Mouse (Mus musculus) limb, embryonic 14.5 days (tissue): ENCODE data around the gene Snx15. TPM values are rescaled to one million over a fixed set of nuclear protein-coding genes. Genes with fewer than 3 reads are reported as not detected.

ENCODE experiments used
- ATAC-seq: fragments of 200-750 bp; cut with Nextera tagmentation; 2 replicates; pipeline ENCODE4 v1.8.0; 2017; ENCODE audit warnings: low read depth, moderate number of reproducible peaks, moderate TSS enrichment; ENCODE audit not compliant: low FRiP score
- DNase-seq: peaks from one replicate; pipeline ENCODE4 v3.0.0-alpha.2; 2015; ENCODE audit warnings: low spot score
- H3K27ac ChIP-seq: fragments of 300-500 bp; sonication (generic); replicated peaks from 2 replicates; pipeline ENCODE4 v1.5.1; 2014; ENCODE audit warnings: low read depth, mild to moderate bottlenecking, low read length, moderate library complexity, mixed read lengths
- H3K27me3 ChIP-seq: fragments of 300-500 bp; sonication (generic); 2 replicates; pipeline ENCODE4 v1.6.1; 2014; ENCODE audit warnings: low read length, mixed read lengths; ENCODE audit not compliant: control insufficient read depth, insufficient read depth
- H3K36me3 ChIP-seq: fragments of 300-500 bp; sonication (generic); 2 replicates; pipeline ENCODE4 v1.6.1; 2014; ENCODE audit warnings: mild to moderate bottlenecking, low read length, moderate library complexity, mixed read lengths; ENCODE audit not compliant: control insufficient read depth, insufficient read depth
- H3K4me1 ChIP-seq: fragments of 300-500 bp; sonication (generic); 2 replicates; pipeline ENCODE4 v1.6.1; 2014; ENCODE audit warnings: antibody characterized with exemption, low read length, mixed read lengths; ENCODE audit not compliant: control insufficient read depth, insufficient read depth
- H3K4me2 ChIP-seq: fragments of 300-500 bp; sonication (generic); replicated peaks from 2 replicates; pipeline ENCODE4 v1.6.1; 2014; ENCODE audit warnings: low read depth, mild to moderate bottlenecking, low read length, moderate library complexity; ENCODE audit not compliant: severe bottlenecking
- H3K4me3 ChIP-seq: fragments of 300-500 bp; sonication (generic); replicated peaks from 2 replicates; pipeline ENCODE4 v1.5.1; 2014; ENCODE audit warnings: low read length
- H3K9ac ChIP-seq: fragments of 300-500 bp; sonication (generic); 2 replicates; pipeline ENCODE4 v1.6.1; 2014; ENCODE audit warnings: mild to moderate bottlenecking, low read depth, low read length, moderate library complexity; ENCODE audit not compliant: severe bottlenecking
- H3K9me3 ChIP-seq: fragments of 300-500 bp; sonication (generic); 2 replicates; pipeline ENCODE4 v1.6.1; 2016; ENCODE audit warnings: low read length; ENCODE audit not compliant: control insufficient read depth
- POLR2A ChIP-seq: fragments of 200-500 bp; IDR thresholded peaks from 2 replicates; pipeline ENCODE4 v1.8.0; 2012; ENCODE audit warnings: inconsistent platforms, mild to moderate bottlenecking, moderate library complexity, borderline replicate concordance; ENCODE audit not compliant: insufficient read depth, insufficient read length; ENCODE audit errors: extremely low read depth
- WGBS: fragments of 180-500 bp; shearing (Covaris S2); extraction: QIAGEN DNeasy Blood & Tissue Kit; methylation state at CpG from one replicate; pipeline ENCODE4 v1.1.7; 2014; 5-methylcytosine and 5-hydroxymethylcytosine counted together
- polyA plus RNA-seq, 2 experiments: library from polyadenylated mRNA; depleted of rRNA in 1 of 2; stranded (reverse) in 1 of 2; unstranded in 1 of 2; fragments of >200 nt; fragmentation: Nextera tagmentation in 1 of 2; extraction: Ambion mirVana in 1 of 2; gene quantifications; 2 replicates each; pipeline versions ENCODE4 v1.2.1 to v1.2.3; 2012 to 2014

Gene Snx15
- polyA plus RNA-seq, 2 experiments, result 30.2 to 36.4 TPM

DNA sequence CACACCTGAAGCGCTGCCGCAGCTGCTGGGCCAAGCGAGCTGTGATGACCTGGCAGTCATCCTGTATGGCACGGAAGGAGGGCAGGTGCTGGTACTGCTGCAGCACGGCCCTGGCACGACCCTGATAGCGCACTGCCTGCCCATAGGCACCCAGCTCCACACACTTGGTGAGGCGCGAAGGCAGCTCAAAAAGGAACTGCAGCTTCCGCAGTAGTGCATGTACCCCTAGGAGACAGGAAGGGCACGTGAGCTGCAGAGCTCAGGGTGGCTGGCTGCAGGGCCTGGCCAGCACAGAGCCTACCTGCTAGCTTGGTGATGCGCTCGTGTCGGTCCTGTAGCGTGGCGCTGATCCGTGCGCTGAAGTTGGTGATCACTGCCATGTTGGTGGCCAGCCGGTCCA is 56.8 kb downstream of the Snx15 start:
- Histone ChIP-seq H3K4me2 (no peak overlapping the region), H3K9me3 (no peaks in the 10 kb centered on the region), H3K27ac (no peak overlapping the region), H3K9ac (no peak overlapping the region), H3K4me1 (peaks cover 16% of the 10 kb centered on the region), H3K27me3 (no peaks in the 10 kb centered on the region), H3K4me3 (no peak overlapping the region), H3K36me3 (peaks cover 49% of the 10 kb centered on the region)
- DNase-seq (no peak), ATAC-seq (no peak)
- no peak for TF ChIP-seq POLR2A
- WGBS, result 93% methylated on average over 19 of the region's 19 CpGs

- H3K9ac ChIP-seq, result no peak overlapping the region
- DNase-seq (no peak), ATAC-seq (no peak)
- 90% methylated on average over 31 of the region's 31 CpGs for WGBS
- peaks cover 49% of the 10 kb centered on the region for H3K36me3 ChIP-seq
- no peak overlapping the region for H3K4me2 ChIP-seq
- no peak overlapping the region for H3K4me3 ChIP-seq
- no peaks in the 10 kb centered on the region for H3K27me3 ChIP-seq
- H3K4me1 ChIP-seq, result peaks cover 13% of the 10 kb centered on the region
- H3K27ac ChIP-seq, result no peak overlapping the region
- no peaks in the 10 kb centered on the region for H3K9me3 ChIP-seq
- no peak for TF ChIP-seq POLR2A
Observed at GRCm38 (mm10) chr19:6070571-6071250, 57.4 kb downstream of the Snx15 start.

- 86% methylated on average over 10 of the region's 10 CpGs for WGBS
- peaks cover 13% of the 10 kb centered on the region for H3K4me1 ChIP-seq
- no peak overlapping the region for H3K27ac ChIP-seq
- ATAC-seq (no peak), DNase-seq (no peak)
- H3K27me3 ChIP-seq, result no peaks in the 10 kb centered on the region
- H3K4me3 ChIP-seq, result no peak overlapping the region
- H3K9ac ChIP-seq, result no peak overlapping the region
- no peak overlapping the region for H3K4me2 ChIP-seq
- TF ChIP-seq POLR2A, result no peak
- H3K9me3 ChIP-seq, result no peaks in the 10 kb centered on the region
- H3K36me3 ChIP-seq, result peaks cover 44% of the 10 kb centered on the region
Observed at GRCm38 (mm10) chr19:6069851-6070250, 58.3 kb downstream of the Snx15 start.

Other genes starting within 250 kb of the Snx15 start
- 4.8 TPM in 2 replicates for gene Tigd3, start 234.2 kb downstream of the Snx15 start, polyA plus RNA-seq (2012; rRNA removed)
- gene Tigd3, start 234.2 kb downstream of the Snx15 start, polyA plus RNA-seq (2014; fragmentation: Nextera tagmentation; extraction: Ambion mirVana), result 1.7 and 2.0 TPM in 2 replicates
- 179 and 199 TPM in 2 replicates for gene Dpf2, start 215.3 kb downstream of the Snx15 start, polyA plus RNA-seq (2012; rRNA removed)
- gene Dpf2, start 215.3 kb downstream of the Snx15 start, polyA plus RNA-seq (2014; fragmentation: Nextera tagmentation; extraction: Ambion mirVana), result 143 and 147 TPM in 2 replicates
- 9.7 and 10.0 TPM in 2 replicates for gene Cdc42ep2, start 203.5 kb downstream of the Snx15 start, polyA plus RNA-seq (2012; rRNA removed)
- 6.5 and 8.0 TPM in 2 replicates for gene Cdc42ep2, start 203.5 kb downstream of the Snx15 start, polyA plus RNA-seq (2014; fragmentation: Nextera tagmentation; extraction: Ambion mirVana)
- 87.9 and 109 TPM in 2 replicates for gene Pola2, start 164.1 kb downstream of the Snx15 start, polyA plus RNA-seq (2012; rRNA removed)
- gene Pola2, start 164.1 kb downstream of the Snx15 start, polyA plus RNA-seq (2014; fragmentation: Nextera tagmentation; extraction: Ambion mirVana), result 65.8 and 66.3 TPM in 2 replicates
- not detected in 2 replicates for gene Slc22a20, start 142.2 kb downstream of the Snx15 start, polyA plus RNA-seq (2012; rRNA removed)
- gene Slc22a20, start 142.2 kb downstream of the Snx15 start, polyA plus RNA-seq (2014; fragmentation: Nextera tagmentation; extraction: Ambion mirVana), result not detected in 2 replicates
- gene Capn1, start 112.4 kb downstream of the Snx15 start, polyA plus RNA-seq (2012; rRNA removed), result 29.0 and 33.4 TPM in 2 replicates
- 18.0 and 19.7 TPM in 2 replicates for gene Capn1, start 112.4 kb downstream of the Snx15 start, polyA plus RNA-seq (2014; fragmentation: Nextera tagmentation; extraction: Ambion mirVana)
- 49.2 and 63.9 TPM in 2 replicates for gene Syvn1, start 81.7 kb downstream of the Snx15 start, polyA plus RNA-seq (2012; rRNA removed)
- gene Syvn1, start 81.7 kb downstream of the Snx15 start, polyA plus RNA-seq (2014; fragmentation: Nextera tagmentation; extraction: Ambion mirVana), result 31.5 and 34.6 TPM in 2 replicates
- gene Mrpl49, start 70.5 kb downstream of the Snx15 start, polyA plus RNA-seq (2012; rRNA removed), result 47.0 and 54.8 TPM in 2 replicates
- gene Mrpl49, start 70.5 kb downstream of the Snx15 start, polyA plus RNA-seq (2014; fragmentation: Nextera tagmentation; extraction: Ambion mirVana), result 75.3 and 75.5 TPM in 2 replicates
- 1,573 and 1,838 TPM in 2 replicates for gene Fau, start 70.5 kb downstream of the Snx15 start, polyA plus RNA-seq (2012; rRNA removed)
- 948 and 968 TPM in 2 replicates for gene Fau, start 70.5 kb downstream of the Snx15 start, polyA plus RNA-seq (2014; fragmentation: Nextera tagmentation; extraction: Ambion mirVana)
- 32.0 and 41.5 TPM in 2 replicates for gene Znhit2, start 67.1 kb downstream of the Snx15 start, polyA plus RNA-seq (2012; rRNA removed)
- gene Znhit2, start 67.1 kb downstream of the Snx15 start, polyA plus RNA-seq (2014; fragmentation: Nextera tagmentation; extraction: Ambion mirVana), result 36.5 and 37.0 TPM in 2 replicates
- gene Tm7sf2, start 59.9 kb downstream of the Snx15 start, polyA plus RNA-seq (2012; rRNA removed), result 43.8 and 59.6 TPM in 2 replicates
- 15.5 and 18.8 TPM in 2 replicates for gene Tm7sf2, start 59.9 kb downstream of the Snx15 start, polyA plus RNA-seq (2014; fragmentation: Nextera tagmentation; extraction: Ambion mirVana)
- 81.6 and 95.9 TPM in 2 replicates for gene Vps51, start 51.1 kb downstream of the Snx15 start, polyA plus RNA-seq (2012; rRNA removed)
- 51.9 and 60.5 TPM in 2 replicates for gene Vps51, start 51.1 kb downstream of the Snx15 start, polyA plus RNA-seq (2014; fragmentation: Nextera tagmentation; extraction: Ambion mirVana)
- gene Tmem262, start 48.3 kb downstream of the Snx15 start, polyA plus RNA-seq (2012; rRNA removed), result 0.20 TPM in 1 of 2 replicates, not detected in the other
- not detected in 2 replicates for gene Tmem262, start 48.3 kb downstream of the Snx15 start, polyA plus RNA-seq (2014; fragmentation: Nextera tagmentation; extraction: Ambion mirVana)
- gene Gm28374, start 46.0 kb downstream of the Snx15 start, polyA plus RNA-seq (2012; rRNA removed), result 1.1 and 1.3 TPM in 2 replicates
- gene Gm28374, start 46.0 kb downstream of the Snx15 start, polyA plus RNA-seq (2014; fragmentation: Nextera tagmentation; extraction: Ambion mirVana), result 1.1 and 1.3 TPM in 2 replicates
- 134 and 177 TPM in 2 replicates for gene Zfpl1, start 43.3 kb downstream of the Snx15 start, polyA plus RNA-seq (2012; rRNA removed)
- gene Zfpl1, start 43.3 kb downstream of the Snx15 start, polyA plus RNA-seq (2014; fragmentation: Nextera tagmentation; extraction: Ambion mirVana), result 85.4 and 91.0 TPM in 2 replicates
- gene Cdca5, start 43.3 kb downstream of the Snx15 start, polyA plus RNA-seq (2012; rRNA removed), result 22.0 and 23.3 TPM in 2 replicates
- gene Cdca5, start 43.3 kb downstream of the Snx15 start, polyA plus RNA-seq (2014; fragmentation: Nextera tagmentation; extraction: Ambion mirVana), result 27.9 and 31.5 TPM in 2 replicates
- 0.14 and 0.75 TPM in 2 replicates for gene AC131692.1, start 33.9 kb downstream of the Snx15 start, polyA plus RNA-seq (2012; rRNA removed)
- gene AC131692.1, start 33.9 kb downstream of the Snx15 start, polyA plus RNA-seq (2014; fragmentation: Nextera tagmentation; extraction: Ambion mirVana), result not detected in 2 replicates
- gene Naaladl1, start 22.5 kb downstream of the Snx15 start, polyA plus RNA-seq (2012; rRNA removed), result 2.5 and 3.0 TPM in 2 replicates
- 0.21 and 0.48 TPM in 2 replicates for gene Naaladl1, start 22.5 kb downstream of the Snx15 start, polyA plus RNA-seq (2014; fragmentation: Nextera tagmentation; extraction: Ambion mirVana)
- 45.6 and 57.9 TPM in 2 replicates for gene Sac3d1, start 9.7 kb downstream of the Snx15 start, polyA plus RNA-seq (2012; rRNA removed)
- gene Sac3d1, start 9.7 kb downstream of the Snx15 start, polyA plus RNA-seq (2014; fragmentation: Nextera tagmentation; extraction: Ambion mirVana), result 53.8 and 55.9 TPM in 2 replicates
- gene Batf2, start 12.7 kb upstream of the Snx15 start, polyA plus RNA-seq (2012; rRNA removed), result 0.10 and 0.22 TPM in 2 replicates
- 0.15 TPM in 1 of 2 replicates, not detected in the other for gene Batf2, start 12.7 kb upstream of the Snx15 start, polyA plus RNA-seq (2014; fragmentation: Nextera tagmentation; extraction: Ambion mirVana)
- 91.9 and 127 TPM in 2 replicates for gene Arl2, start 13.2 kb upstream of the Snx15 start, polyA plus RNA-seq (2012; rRNA removed)
- gene Arl2, start 13.2 kb upstream of the Snx15 start, polyA plus RNA-seq (2014; fragmentation: Nextera tagmentation; extraction: Ambion mirVana), result 76.0 and 77.5 TPM in 2 replicates
- gene Majin, start 56.1 kb upstream of the Snx15 start, polyA plus RNA-seq (2012; rRNA removed), result 0.05 and 0.09 TPM in 2 replicates
- not detected in 2 replicates for gene Majin, start 56.1 kb upstream of the Snx15 start, polyA plus RNA-seq (2014; fragmentation: Nextera tagmentation; extraction: Ambion mirVana)
- gene Gpha2, start 98.1 kb upstream of the Snx15 start, polyA plus RNA-seq (2012; rRNA removed), result 1.5 and 2.7 TPM in 2 replicates
- gene Gpha2, start 98.1 kb upstream of the Snx15 start, polyA plus RNA-seq (2014; fragmentation: Nextera tagmentation; extraction: Ambion mirVana), result 1.2 and 2.3 TPM in 2 replicates
- 45.0 and 48.1 TPM in 2 replicates for gene Ppp2r5b, start 107.6 kb upstream of the Snx15 start, polyA plus RNA-seq (2012; rRNA removed)
- 27.5 and 27.8 TPM in 2 replicates for gene Ppp2r5b, start 107.6 kb upstream of the Snx15 start, polyA plus RNA-seq (2014; fragmentation: Nextera tagmentation; extraction: Ambion mirVana)
- 18.3 and 25.7 TPM in 2 replicates for gene Atg2a, start 113.4 kb upstream of the Snx15 start, polyA plus RNA-seq (2012; rRNA removed)
- 10.6 and 14.6 TPM in 2 replicates for gene Atg2a, start 113.4 kb upstream of the Snx15 start, polyA plus RNA-seq (2014; fragmentation: Nextera tagmentation; extraction: Ambion mirVana)
- 160 and 232 TPM in 2 replicates for gene Ehd1, start 148.4 kb upstream of the Snx15 start, polyA plus RNA-seq (2012; rRNA removed)
- 68.7 and 81.8 TPM in 2 replicates for gene Ehd1, start 148.4 kb upstream of the Snx15 start, polyA plus RNA-seq (2014; fragmentation: Nextera tagmentation; extraction: Ambion mirVana)
- gene Cdc42bpg, start 178.2 kb upstream of the Snx15 start, polyA plus RNA-seq (2012; rRNA removed), result 15.2 and 17.0 TPM in 2 replicates
- 1.4 and 2.0 TPM in 2 replicates for gene Cdc42bpg, start 178.2 kb upstream of the Snx15 start, polyA plus RNA-seq (2014; fragmentation: Nextera tagmentation; extraction: Ambion mirVana)
- gene Men1, start 206.7 kb upstream of the Snx15 start, polyA plus RNA-seq (2012; rRNA removed), result 102 and 117 TPM in 2 replicates
- gene Men1, start 206.7 kb upstream of the Snx15 start, polyA plus RNA-seq (2014; fragmentation: Nextera tagmentation; extraction: Ambion mirVana), result 60.4 and 65.6 TPM in 2 replicates
- gene Map4k2, start 212.8 kb upstream of the Snx15 start, polyA plus RNA-seq (2012; rRNA removed), result 90.4 and 122 TPM in 2 replicates
- gene Map4k2, start 212.8 kb upstream of the Snx15 start, polyA plus RNA-seq (2014; fragmentation: Nextera tagmentation; extraction: Ambion mirVana), result 8.8 and 10.5 TPM in 2 replicates
- gene Sf1, start 235.4 kb upstream of the Snx15 start, polyA plus RNA-seq (2012; rRNA removed), result 252 and 276 TPM in 2 replicates
- 149 and 159 TPM in 2 replicates for gene Sf1, start 235.4 kb upstream of the Snx15 start, polyA plus RNA-seq (2014; fragmentation: Nextera tagmentation; extraction: Ambion mirVana)